19 mouse cellular contexts compared by ENCODE assay signal in the genomic region with DNA sequence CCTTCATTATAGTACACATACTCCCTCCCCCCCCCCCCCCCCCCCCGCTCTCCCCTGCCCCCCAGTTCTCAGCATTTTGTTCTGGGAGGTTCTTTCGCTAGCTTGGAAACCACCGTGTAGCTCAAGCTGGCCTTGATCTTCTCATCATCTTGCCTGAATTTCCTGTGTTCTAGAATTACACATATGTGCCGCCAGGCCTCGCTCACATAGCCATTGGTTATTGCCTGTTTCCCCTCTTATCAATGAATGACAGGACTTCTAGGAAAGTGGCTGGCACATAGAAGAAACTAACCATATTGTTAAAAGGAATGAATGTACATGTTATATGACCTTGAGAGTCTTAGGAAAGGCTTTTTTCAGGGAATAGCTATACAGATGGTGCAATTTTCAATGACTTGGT.
"Had no signal": no experiment of that assay in that cellular context is flagged by ENCODE, and none has a peak within 500 bp of the region (broad histone marks: within the 10 kb centered on the region; RNA-seq: fewer than 3 reads in every experiment).

No protein-coding gene starts in this region.

- H3K27ac ChIP-seq: liver, embryonic 14.5 days; midbrain, embryonic 10.5 days; midbrain, embryonic 12.5 days; neural tube, embryonic 13.5 days; neural tube, embryonic 15.5 days; stomach, embryonic 15.5 days; stomach, postnatal 0 days had no signal

- H3K9ac ChIP-seq: liver, embryonic 14.5 days; lung, embryonic 14.5 days; midbrain, embryonic 12.5 days; neural tube, embryonic 13.5 days; neural tube, embryonic 15.5 days; stomach, embryonic 15.5 days had no signal

- H3K4me1 ChIP-seq: midbrain, embryonic 10.5 days; midbrain, embryonic 12.5 days; neural tube, embryonic 13.5 days; neural tube, embryonic 15.5 days; stomach, embryonic 15.5 days had no signal

- H3K27me3 ChIP-seq: megakaryocyte, embryonic 14.5 days; midbrain, embryonic 12.5 days; neural tube, embryonic 13.5 days; neural tube, embryonic 15.5 days; stomach, embryonic 15.5 days had no signal

- H3K9me3 ChIP-seq: megakaryocyte, embryonic 14.5 days; midbrain, embryonic 10.5 days; midbrain, embryonic 12.5 days; neural tube, embryonic 13.5 days; neural tube, embryonic 15.5 days; stomach, embryonic 15.5 days had no signal

- H3K36me3 ChIP-seq: midbrain, embryonic 10.5 days; midbrain, embryonic 12.5 days; neural tube, embryonic 13.5 days; neural tube, embryonic 15.5 days; stomach, embryonic 15.5 days had no signal

- H3K4me3 ChIP-seq: midbrain, embryonic 10.5 days; midbrain, embryonic 12.5 days; myocyte; neural tube, embryonic 13.5 days; neural tube, embryonic 15.5 days; stomach, embryonic 15.5 days had no signal

- H3K4me2 ChIP-seq: lung, embryonic 14.5 days; midbrain, embryonic 12.5 days; neural tube, embryonic 13.5 days; neural tube, embryonic 15.5 days; stomach, embryonic 15.5 days had no signal

- ATAC-seq: midbrain, embryonic 16.5 days had no signal

- DNase-seq: lung, adult 18-20 months; lung, embryonic 14.5 days; lung, postnatal 10 days; lung, postnatal 4 days; midbrain, embryonic 14.5 days; retina, postnatal 1 day; right cerebral cortex, adult 18-20 months; thymus, postnatal 14 days; thymus, postnatal 4 days had no signal
